In the genomic region with DNA sequence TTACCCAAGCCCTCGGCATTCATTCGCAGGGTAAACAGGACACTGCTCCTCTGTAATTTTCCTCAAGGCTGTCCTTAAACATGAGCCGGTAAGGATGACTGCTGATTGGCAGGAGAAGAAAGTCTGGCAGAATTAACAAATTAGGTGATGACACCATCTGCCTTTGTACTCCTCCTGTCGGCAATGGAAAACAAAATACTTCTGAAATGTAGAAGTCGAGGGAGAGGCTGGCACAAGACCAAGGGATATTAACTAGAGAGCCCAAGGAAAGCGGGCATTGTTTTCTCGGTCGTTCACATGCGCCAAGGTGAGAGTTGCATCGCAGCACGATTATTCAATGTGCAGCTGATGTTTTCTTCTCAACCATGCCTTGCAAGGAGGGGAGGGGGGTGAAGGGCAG, we compare ENCODE assay signal across 11 mouse cellular contexts.
A peak's percentile ranks its signal among the peaks of the same experiment; 100 is the strongest.
DNase-seq lines count a peak whose midpoint lies in the region; ATAC-seq lines count a peak whose summit lies in the region.
"Had no signal": no experiment of that assay in that cellular context is flagged by ENCODE, and none has a peak within 500 bp of the region (broad histone marks: within the 10 kb centered on the region; RNA-seq: fewer than 3 reads in every experiment).

No protein-coding gene starts in this region.

- H3K9me3 ChIP-seq in forebrain, embryonic 10.5 days: peaks cover 6% of the 10 kb centered on the region; the same call in 1 of the 2 replicates
- H3K9me3 ChIP-seq in forebrain, embryonic 11.5 days (ENCODE audit: control insufficient read depth, low read length): no peaks in the 10 kb centered on the region

- WGBS in forebrain, embryonic 10.5 days: 80% methylated on average over 11 of the region's 11 CpGs
- 71% methylated on average over 11 of the region's 11 CpGs for WGBS in forebrain, embryonic 11.5 days

- H3K36me3 ChIP-seq in forebrain, embryonic 10.5 days (replicated peaks): peaks cover 34% of the 10 kb centered on the region
- no peaks in the 10 kb centered on the region; the same call in 1 of the 2 replicates for H3K36me3 ChIP-seq in forebrain, embryonic 11.5 days (ENCODE audit: control insufficient read depth, insufficient read depth, low read length)

- no peak overlapping the region for H3K4me3 ChIP-seq in forebrain, embryonic 10.5 days
- H3K4me3 ChIP-seq in forebrain, embryonic 11.5 days (ENCODE audit: low read depth, low read length): no peak overlapping the region

- H3K9ac ChIP-seq in forebrain, embryonic 11.5 days (ENCODE audit: low read length): no peak overlapping the region

- H3K27ac ChIP-seq in forebrain, embryonic 10.5 days: 0 out of 2 replicates have a peak overlapping the region, but pooled peaks have one; percentile 9
- no peak overlapping the region for H3K27ac ChIP-seq in forebrain, embryonic 11.5 days (ENCODE audit: low read depth, low read length)

- no peak for ATAC-seq in forebrain, embryonic 11.5 days (replicated peaks; ENCODE audit: low FRiP score)
- no peak for ATAC-seq in inflammation-experienced regulatory T-cells, adult 6 months

- H3K27me3 ChIP-seq in forebrain, embryonic 10.5 days (ENCODE audit: poor library complexity, severe bottlenecking): no peaks in the 10 kb centered on the region
- H3K27me3 ChIP-seq in forebrain, embryonic 11.5 days (ENCODE audit: control insufficient read depth, insufficient read depth, low read length): no peaks in the 10 kb centered on the region

- H3K4me2 ChIP-seq in forebrain, embryonic 11.5 days (ENCODE audit: low read depth, low read length, severe bottlenecking): no peak overlapping the region

- peaks cover 42% of the 10 kb centered on the region for H3K4me1 ChIP-seq in forebrain, embryonic 10.5 days
- H3K4me1 ChIP-seq in forebrain, embryonic 11.5 days (replicated peaks; ENCODE audit: control insufficient read depth, insufficient read depth, low read length): peaks cover 7% of the 10 kb centered on the region

- no peak for DNase-seq in forebrain, embryonic 10.5 days (ENCODE audit: extremely low spot score, low spot score)
- DNase-seq in forebrain, embryonic 11.5 days (ENCODE audit: low spot score): no peak
- peak; percentile 52 for DNase-seq in lung, postnatal 10 days
- DNase-seq in lung, adult 18-20 months: no peak
- DNase-seq in fat pad, adult 2 months (ENCODE audit: extremely low read depth, low read depth, low spot score): peak; percentile 18
- DNase-seq in lung, postnatal 36 days: peak; percentile 48
- no peak for DNase-seq in thymus, postnatal 4 days
- DNase-seq: adrenal gland, postnatal 25 days; gastrocnemius, postnatal 36 days; right cerebral cortex, postnatal 14 days had no signal

Comparison
In these comparisons a context has a peak if more than half of its experiments do, and no peak if none do; other contexts are left out.
1. DNase-seq: peak in lung, postnatal 10 days (single experiment), fat pad, adult 2 months (single experiment) and lung, postnatal 36 days (single experiment); none in forebrain, embryonic 10.5 days (single experiment), forebrain, embryonic 11.5 days (single experiment), lung, adult 18-20 months (0 of 2) and thymus, postnatal 4 days (single experiment).